Mouse (Mus musculus) telencephalon, adult 2 months (tissue): Measurements from ENCODE around the gene Il1r2.

Experiments
- DNase-seq: peaks from one replicate; pipeline ENCODE4 v3.0.0-alpha.2; 2011; ENCODE audit warnings: low read depth, low spot score

Gene Il1r2

DNA sequence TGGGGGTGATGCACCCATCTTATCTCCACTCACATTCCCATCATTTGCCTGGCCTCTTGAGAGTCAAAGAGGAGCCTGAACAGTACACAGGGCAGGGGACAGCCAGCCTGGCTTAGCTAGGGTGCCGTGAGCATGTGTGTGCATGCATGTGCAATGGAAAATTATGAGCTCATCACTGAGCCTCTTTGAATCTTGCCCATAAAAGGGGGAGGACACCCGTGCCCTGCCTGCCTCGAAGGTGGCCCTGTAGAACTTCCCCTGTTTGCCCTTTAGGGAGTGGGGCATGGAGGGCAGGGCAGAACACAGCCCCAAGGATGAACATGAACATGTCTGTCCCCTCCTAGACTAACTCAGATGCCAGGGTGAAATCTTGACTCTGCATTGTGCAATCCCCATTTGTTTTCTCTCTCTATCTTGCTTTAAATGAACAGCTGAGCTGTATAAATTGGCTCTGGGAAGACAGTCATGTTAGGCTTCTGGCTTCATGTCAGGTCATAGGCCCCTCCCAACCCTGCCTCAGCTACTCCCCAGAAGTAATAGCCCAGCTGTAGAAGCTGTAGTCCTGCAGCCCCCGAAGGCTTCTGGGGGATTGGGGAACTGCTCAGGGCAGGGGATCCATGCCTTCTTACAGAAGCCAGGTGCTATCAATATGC is 14.6 kb upstream of the Il1r2 start:
- no peak for DNase-seq

DNA sequence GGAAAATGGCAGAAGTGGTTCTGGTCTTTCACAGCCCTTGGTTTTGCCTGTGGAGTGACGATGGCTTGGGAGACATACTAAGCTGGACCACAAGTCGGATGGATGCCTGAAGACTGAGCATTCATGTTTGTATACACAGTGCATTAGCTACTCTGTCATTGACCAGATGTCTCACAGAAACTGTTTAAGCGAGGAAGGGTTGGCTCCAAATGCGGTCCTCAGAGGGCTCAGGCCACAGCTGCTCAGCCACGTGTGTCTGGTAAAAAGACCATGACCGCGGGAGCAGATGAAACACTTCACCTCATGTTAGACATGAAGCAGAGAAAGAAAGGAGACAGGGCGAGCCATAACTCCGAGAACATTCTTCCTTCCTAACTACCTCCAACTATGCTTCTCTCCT is 12.5 kb upstream of the Il1r2 start:
- DNase-seq: no peak

DNA sequence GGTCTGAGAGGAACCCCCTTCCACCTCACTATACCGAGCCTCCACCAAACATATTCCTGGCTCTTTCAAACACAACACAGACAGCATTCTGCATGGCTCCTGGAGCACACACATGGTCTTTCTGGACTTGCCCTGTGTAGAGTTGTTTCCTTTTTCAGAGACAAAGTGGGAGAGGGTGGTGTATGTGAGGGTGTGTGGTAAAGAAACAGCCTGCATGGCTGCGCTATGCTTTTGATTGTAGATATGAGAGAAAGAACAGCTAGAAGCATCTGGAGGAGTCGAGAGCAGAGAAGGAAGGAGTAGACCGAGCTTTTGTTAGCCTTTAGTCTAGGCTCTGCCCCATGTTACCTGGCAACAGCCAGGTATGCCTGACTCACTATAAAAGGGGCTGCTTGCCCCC is 10.5 kb upstream of the Il1r2 start:
- DNase-seq: no peak

DNA sequence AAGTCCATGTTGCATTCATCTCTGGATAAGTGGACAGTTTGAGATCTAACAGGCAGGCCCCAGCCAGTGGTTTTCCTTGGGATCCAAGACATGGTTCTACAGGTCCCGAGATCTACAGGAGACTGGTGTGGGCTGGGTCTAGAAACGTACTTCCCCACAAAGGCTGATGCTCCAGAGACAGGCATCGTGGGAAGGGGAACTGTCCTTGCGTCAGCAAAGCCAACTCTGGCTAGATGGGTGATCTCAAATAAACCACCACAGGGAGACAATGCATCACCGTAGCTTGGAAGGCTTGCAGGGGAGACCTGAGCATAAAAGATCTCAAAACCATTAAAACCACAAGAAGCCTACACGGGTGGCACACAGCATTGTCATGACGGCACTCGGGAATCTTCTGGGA is 9.4 kb upstream of the Il1r2 start:
- no peak for DNase-seq

DNA sequence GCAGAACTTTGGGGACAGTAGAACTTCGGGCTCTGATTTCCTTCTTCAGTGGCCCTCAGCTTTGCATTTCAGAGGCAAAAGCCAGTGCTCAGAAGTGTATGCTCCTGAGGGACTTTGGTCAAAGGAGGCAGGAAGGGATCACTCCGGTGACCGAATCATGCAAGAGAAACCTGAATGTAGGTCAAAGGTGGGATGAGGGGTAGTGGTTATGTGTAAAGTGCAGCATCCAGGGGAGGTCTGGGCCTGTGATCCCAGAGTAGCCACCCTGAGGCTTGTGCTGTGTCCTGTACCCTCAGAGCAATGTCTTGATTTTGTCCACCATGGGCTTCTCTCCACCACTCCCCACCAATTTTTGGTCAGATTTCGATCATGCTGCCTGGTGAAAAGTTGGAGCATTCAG is 1.3 kb upstream of the Il1r2 start:
- DNase-seq: no peak

DNA sequence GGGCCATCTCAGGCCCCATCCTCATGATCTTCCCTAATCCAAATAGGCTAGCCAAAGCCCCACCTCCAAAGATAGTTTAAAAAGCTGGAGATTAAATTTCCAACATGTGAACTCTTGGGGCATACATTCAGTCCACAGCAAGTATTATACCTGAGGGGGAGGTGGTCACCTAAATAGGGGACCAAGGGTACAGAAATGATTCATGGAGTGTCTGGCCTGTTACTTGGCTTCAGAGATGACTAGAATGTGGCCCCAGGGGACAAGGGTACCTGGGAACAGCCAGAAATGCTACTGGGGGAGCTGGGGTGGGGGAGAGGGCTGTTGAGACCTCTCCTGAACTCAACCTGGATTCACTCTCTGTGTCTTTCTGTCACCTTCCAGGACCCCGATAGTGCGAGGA is 3.4 kb downstream of the Il1r2 start:
- no peak for DNase-seq

DNA sequence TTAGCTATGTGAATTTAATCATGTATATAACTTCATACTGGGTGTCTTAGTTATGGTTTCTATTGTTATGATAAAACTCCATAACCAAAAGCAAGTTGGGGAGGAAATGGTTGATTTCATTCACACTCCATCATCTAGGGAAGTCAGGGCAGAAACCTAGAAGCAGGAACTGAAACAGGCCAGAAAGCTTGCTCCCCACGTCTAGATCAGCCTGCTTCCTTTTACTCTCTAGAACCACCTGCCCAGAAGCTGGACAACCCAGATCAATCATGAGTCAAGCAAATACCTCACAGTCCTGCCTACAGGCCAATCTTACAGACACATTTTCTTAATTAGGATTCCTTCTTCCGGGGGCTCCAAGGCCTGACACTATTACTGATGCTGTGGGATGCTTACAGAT is 7.2 kb downstream of the Il1r2 start:
- no peak for DNase-seq

DNA sequence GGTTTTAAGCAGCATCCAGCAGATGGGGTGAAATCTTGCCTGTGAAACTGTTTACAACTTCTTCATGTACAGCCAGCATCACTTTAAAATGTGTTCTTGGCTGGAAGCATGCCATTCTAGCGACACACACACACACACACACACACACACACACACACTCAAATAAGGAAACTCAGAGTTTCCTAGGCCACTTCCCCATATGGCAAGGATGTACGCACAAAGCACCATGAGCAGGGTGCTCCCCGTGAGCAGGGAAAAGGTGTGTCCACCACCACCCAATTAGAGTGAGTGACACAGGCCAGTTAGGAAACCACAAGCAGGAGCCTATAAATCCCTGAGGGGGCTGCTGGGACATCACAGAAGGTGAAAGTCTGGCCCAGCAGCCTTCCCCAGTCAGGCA is 10.5 kb downstream of the Il1r2 start:
- no peak for DNase-seq

DNA sequence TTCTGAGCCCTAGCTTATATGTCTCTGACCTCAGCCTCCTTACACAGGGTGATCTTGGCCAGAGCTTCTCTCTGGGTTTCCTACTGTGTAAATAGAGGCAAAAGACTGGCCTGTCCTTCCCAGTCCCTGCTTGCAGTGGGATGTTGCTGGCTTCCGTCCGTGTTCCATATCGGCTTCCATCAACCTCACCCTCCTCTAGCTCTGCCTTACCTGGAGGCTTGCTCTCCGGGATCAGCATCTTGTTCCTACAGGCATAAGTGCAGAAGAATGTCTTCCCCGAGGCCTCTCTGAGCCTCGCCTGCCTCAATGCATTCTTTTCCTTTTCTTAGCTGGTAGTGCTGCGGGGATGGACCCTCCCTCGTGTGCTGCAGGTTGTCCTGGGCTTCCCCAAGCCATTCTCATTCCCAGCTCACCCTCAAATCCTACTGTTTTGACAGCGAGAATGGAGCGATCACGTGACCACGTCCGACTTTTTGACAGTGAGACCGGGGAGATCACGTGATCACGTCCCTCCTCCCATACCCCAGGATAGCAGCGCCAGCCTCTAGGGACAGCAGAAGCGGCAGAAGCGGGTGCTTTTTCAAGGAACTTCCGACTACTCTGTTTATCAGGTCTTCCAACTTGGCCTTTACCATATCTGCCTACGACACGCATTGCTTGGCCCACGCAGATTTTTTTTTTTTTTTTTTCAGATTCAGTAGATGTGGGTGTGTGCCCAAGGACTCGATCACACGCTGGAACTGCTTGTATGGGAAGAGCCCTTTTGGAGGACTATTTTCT is 11.7 kb downstream of the Il1r2 start:
- DNase-seq: peak; percentile 88

DNA sequence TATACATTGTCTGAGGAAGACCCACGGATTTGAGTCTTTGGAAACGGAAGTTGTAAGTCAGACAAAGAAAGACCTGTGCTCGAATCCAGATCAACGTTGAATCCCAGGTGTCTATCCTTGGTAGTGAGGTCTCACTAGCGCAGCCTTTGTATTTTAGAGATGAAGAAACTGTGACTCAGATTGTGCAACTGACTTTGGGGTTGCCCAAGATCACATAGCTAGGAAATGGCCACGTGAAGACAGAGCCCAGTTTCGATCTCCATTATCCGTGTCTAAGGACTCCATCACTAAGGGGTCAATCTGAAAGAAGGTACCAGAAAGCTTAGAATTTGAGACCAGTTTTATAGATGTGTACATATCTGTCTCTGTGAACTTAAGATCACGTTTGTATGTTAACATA is 17.3 kb downstream of the Il1r2 start:
- no peak for DNase-seq

DNA sequence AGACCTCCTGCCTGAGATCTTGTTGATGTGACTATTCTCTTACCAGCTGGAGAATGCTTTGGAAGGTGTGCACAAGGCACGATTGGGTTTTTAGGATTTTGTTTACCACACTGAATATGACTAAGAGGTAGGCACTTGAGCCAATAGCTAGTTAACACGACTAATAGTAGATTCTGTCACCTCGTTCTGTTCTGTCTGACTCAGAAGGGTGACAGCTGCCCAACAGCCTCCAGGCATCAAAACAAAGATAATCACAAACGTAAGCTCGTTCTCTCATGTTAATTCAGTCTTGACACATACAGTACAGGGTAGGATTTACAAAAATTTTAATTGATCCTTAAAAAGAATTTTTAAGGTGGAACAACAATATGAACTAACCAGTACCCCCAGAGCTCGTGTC is 18.7 kb downstream of the Il1r2 start:
- DNase-seq: no peak

DNA sequence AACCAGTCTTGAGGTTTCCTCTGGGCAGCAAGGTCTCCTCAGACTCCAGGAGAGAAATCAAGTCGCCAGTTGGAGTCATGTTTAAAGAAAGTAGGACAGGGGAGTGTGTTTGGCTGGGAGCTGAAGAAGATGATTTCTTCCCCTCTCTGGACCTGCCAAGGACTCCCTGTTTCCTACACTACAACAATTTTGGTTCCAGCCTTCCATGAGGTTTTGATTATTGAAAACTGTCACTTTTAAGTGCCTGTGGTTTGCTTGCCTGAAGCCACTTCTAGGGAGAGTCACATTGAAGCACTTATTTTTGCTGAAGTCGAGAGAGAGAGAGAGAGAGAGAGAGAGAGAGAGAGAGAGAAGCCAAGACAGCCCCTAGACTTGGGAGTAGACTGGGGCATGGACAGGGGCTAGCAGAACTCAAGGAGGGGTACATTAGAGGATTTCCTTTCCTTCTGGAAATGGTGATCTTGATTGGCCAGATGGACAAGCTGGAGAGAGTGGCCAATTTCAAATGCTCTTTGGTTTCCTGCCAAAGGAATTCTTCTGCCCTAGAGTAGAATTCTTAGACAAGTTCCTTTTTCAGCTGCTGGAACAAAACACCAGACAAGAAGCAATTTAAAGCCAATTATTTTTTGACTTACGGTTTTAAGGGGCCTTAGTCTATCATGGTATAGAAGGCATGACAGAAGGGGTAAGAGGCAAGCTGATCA is 20.9 kb downstream of the Il1r2 start:
- DNase-seq: no peak

DNA sequence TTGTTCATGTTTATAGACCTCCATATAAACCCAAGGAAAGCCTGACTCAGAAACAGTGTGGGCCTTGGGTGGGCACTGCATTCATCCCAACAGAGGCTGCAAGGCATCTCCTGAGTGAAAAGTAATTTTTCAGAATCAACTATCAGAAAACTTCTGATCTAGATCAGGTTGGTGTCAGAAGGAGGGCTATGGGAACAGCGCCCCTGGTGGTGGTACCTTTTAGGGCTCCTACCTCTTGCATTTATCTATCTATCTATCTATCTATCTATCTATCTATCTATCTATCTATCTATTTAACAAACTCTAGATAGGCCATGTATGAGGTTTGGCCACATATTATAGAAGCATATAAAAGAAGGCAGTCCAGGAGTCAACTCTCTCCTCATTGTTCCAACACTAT is 21.7 kb downstream of the Il1r2 start:
- no peak for DNase-seq

DNA sequence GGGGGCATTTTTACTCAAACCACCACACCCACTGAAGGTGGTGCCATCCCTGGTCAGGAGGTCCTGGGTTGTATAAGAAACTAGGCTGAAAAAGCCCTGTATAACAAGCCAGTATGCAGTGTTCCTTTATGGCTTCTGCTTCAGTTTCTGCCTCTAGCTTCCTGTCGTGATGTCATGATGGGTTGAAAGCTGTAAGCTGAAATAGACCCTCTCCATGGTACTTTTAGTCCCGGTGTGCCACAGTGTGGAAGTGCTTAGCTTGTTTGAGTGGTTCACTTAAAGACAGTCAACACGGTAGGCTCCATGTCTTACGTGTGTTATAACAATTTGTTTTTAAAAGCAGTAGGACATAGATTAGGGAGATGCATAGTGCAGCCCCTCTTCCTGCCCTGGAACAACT is 32.4 kb downstream of the Il1r2 start:
- DNase-seq: no peak

DNA sequence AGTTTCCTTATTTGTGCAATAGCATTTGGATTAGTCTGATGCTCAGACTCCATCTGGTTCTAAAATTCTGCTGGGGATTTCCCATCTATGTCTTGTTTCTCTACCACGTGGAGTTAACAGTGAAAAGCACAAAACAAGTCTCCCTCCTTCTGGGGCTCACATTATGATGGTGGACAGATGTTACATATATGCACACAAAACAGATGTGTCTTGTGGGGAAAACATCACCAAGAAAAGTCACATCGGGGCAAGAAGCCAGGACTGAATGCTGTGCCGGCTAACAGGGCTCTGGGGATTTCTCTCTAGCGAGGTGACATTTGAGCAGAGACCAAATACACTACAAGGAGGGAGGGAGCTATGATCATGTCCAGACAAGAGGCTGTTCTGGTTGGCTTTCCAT is 32.8 kb downstream of the Il1r2 start:
- no peak for DNase-seq

DNA sequence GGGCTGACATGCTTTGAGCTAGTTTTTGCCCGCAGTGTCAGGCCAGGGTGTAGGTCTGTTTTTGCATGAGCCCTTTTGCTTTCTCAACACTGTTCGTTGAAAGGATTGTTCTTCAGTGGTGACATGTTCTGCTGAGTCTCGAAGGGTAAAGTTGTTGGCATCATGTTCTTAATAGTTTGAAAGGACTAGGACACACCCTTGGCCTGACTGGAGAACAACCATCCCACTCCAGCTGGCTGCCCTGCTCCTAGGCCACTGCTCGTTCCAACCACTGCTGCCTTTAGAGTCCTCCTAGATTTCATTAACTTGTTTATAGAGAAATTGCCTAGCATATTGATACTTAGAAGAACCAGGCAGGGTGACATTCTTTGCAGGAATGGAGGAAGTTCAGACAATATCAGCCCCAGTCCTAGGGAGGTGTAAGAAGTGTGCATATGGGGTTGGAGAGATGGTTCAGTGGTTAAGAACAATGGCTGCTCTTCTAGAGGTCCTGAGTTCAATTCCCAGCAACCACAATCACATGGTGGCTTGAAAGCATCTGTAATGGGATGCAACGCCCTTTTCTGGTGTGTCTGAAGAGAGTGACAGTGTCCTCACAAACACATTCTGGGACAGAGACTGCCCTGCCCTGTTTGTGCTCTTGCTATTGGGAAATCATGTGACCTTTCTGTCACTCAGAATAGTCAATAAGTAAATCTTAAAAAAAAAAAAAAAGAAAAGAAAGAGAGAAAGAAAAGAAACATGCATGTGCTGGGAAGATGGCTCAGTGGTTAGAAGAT is 34.3 kb downstream of the Il1r2 start:
- DNase-seq: no peak

DNA sequence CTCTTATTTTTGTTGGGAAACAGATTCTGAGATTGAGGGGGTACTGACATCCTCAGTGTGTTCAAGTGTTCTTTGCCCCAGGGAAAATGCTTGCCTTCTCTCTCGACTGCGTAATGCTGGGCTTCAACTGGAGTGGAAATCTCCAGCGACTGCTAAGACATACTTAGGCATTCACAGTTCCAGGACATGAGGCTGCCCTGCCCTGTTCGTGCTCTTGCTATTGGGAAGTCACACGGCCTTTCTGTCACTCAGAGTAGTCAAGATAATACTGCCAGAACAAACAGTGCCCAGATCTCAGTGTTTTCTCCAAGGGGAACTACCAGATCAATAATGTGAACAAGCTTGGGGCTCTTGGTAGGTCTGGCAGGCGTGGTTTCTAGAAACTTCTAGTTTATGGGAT is 35.9 kb downstream of the Il1r2 start:
- DNase-seq: no peak

DNA sequence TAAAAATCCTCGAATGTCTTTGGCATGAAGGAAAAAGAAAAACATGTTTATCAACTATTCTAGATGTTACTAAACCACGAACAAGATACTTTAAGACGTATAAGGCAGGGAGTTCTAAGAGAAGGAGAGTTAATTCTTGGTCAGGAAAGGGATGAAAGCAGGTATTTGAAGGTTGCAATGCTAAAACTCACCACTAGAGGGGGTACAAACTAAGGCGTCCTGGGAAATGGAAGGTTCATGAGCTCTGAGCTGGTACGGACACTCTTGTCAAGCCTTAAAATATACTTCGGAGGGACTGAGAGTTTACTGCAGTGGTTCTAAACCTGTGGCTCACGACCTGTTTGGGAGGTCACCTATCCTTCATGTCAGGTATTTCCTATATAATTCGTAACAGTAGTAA is 41.4 kb downstream of the Il1r2 start:
- DNase-seq: peak; percentile 40

DNA sequence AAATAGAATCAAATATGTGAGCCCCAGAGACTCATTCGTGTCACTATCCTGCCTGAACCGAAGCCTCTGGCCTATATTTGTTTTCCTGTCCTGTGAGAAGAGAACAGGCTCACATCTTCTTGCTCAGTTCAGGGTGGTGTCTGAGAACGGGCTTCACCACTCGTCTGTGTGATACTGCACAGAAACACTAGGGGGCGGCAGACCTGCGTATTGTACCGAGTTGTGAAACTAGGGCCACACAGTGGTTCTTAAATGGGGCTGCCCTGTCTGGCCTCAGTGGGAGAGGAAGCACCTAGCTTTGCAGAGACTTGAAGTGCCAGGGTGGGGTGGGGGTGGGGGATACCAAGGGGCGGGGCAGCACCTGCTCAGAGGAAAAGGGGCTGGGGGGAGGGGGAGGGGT is 42.5 kb downstream of the Il1r2 start:
- no peak for DNase-seq

DNA sequence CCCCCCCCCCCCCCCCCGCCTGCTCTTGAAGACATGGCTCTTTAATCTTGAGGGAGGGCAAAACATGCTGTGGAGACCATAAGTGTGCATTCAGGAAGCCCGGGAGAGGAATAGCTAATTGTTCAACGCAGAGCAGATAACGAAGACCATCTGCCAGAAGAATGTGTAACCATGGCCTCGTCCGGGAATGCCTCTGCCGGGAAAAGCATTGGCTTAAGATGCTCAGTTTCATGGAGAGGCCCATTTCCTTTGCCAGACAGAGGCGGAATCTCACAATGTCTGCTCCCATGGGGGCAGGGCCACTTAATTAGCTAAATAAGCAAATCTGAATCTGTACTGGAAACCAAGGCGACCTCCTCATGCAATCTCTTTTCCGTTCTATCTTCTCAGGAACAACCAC is 43.7 kb downstream of the Il1r2 start:
- DNase-seq: no peak

DNA sequence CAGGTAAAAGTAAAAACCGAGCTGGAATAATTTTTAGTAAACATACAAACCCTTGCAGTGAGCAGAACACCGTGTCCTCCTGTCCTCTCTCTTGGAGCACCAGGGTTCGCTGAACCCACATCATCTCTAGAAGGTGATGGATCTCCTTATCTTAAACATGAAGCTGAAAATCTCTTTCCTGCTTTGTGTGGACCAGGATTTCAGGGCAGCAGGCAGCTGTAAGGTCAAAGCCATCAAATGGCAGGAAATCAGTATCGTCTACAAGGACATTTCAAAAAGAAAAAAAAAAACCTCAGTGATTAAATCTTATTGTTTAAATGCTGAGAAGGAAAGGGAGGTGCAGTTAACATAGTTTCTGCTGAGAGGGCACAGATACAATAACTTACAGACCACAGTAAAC is 50.4 kb downstream of the Il1r2 start:
- no peak for DNase-seq

DNA sequence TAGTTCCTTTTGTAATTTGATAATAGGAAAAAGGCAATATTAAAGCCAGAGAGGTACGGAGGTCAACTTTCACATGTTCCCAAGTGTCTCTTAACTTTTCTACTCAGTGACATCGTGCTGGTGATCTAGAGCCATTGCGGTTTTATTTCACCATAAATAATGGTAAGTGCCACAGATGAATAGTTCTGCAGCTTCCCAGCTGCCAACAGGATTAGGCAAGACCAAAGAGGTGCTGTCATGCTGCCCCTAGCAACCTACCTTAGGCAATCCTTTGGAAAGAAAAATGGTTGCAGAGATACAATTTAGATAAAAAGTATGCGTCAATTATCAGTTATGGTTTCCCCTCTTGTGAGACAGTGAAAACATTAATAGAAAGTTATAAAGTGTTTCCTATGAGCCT is 54.6 kb downstream of the Il1r2 start:
- DNase-seq: no peak
